Mouse (Mus musculus): ENCODE measurements at regions not wholly inside any gene's neighbourhood (a gene's known extent, or its start where the extent isn't known, plus 50 kb on each side); places are given as distances from the start of the nearest gene placed in this dataset.

DNA sequence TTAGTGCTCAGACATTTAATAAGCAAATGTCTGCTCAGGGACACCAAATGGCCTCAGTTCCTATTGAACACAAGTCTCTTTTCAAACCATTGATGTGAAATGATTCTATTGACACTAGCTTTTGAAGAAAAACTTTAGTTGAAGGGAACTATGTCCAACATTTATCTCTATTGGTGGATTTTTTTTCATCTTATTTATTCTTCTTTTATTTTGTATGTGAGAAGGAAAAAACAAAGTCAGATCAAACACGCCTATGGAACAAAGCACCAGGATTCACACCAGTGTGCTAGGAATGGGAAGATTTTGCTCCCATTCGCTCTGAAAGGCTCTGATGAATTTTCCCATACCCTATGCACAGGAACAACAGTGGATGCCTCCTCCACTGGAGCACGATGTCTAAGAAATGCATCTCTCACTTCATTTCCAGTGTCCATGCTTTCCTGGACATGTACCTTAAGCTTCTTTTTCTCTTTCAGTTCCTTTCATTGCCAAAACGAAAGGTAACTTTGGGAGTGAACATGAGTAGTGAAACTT is 416.4 kb downstream of the Tmem161b start:
- no peak for ATAC-seq (ENCODE audit: low read depth)
- no peak overlapping the region for H3K27ac ChIP-seq (ENCODE audit: low read length)
- H3K4me1 ChIP-seq (replicated peaks; ENCODE audit: control insufficient read depth, insufficient read depth, low read length) = no peaks in the 10 kb centered on the region
- no peaks in the 10 kb centered on the region for H3K9me3 ChIP-seq (ENCODE audit: control insufficient read depth, low read length)
- no peak overlapping the region for H3K9ac ChIP-seq (ENCODE audit: low read length)
- 84% methylated on average over 4 of the region's 4 CpGs for WGBS
- no peak overlapping the region for H3K4me3 ChIP-seq (ENCODE audit: low read length)
- H3K4me2 ChIP-seq (ENCODE audit: low read depth, low read length) = no peak overlapping the region
- no peaks in the 10 kb centered on the region for H3K36me3 ChIP-seq (ENCODE audit: control insufficient read depth, insufficient read depth, low read length)
- H3K27me3 ChIP-seq (ENCODE audit: control insufficient read depth, insufficient read depth, low read depth, low read length) = no peaks in the 10 kb centered on the region

DNA sequence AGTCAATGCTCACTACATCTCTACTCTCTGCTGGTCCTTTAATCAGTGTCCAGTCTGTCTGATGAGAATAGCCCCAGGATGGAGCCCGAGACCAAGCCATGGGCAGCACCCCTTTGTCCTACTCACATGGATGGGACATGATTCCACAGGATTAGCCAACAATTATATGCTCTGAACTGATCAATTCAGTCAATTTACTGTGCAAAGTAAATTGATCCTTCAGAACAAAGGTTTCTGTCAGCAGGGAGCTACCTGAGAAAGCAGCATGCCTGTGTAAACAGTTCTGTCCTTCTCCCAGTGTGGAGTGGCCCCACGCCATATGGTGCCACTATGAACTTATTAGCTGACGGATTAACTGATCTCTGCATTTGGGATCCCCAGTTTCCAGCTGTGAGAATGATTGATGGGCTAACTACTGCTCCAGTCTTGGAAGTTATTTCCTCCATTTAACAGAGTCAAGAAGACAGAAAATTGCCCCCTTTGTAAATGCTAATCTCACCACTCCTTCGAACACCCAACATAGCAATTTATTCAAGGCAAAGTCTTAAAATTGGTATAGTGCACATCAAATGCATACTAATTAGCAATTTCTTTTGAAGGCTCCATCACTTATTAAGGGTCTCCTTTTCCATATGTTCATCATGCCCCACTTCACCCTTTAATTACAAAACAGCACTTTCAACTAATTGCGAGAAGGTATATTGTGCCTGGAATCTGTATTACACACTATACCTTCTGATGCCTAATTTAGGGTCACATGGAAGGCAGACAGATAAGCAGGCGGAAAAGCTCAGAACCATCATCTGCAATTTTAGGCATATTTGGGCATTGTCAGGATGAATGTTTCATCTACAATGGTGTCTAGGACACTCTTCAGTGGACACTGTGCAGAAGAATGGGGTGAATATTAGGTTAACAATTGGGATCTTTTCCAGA is 417.3 kb downstream of the Tmem161b start:
- Histone ChIP-seq H3K9me3 (ENCODE audit: control insufficient read depth, low read length) (no peaks in the 10 kb centered on the region), H3K4me1 (replicated peaks; ENCODE audit: control insufficient read depth, insufficient read depth, low read length) (no peaks in the 10 kb centered on the region), H3K4me3 (ENCODE audit: low read length) (no peak overlapping the region), H3K27me3 (ENCODE audit: control insufficient read depth, insufficient read depth, low read depth, low read length) (no peaks in the 10 kb centered on the region), H3K36me3 (ENCODE audit: control insufficient read depth, insufficient read depth, low read length) (no peaks in the 10 kb centered on the region), H3K4me2 (ENCODE audit: low read depth, low read length) (no peak overlapping the region), H3K27ac (ENCODE audit: low read length) (no peak overlapping the region), H3K9ac (ENCODE audit: low read length) (no peak overlapping the region)
- no peak for ATAC-seq (ENCODE audit: low read depth)
- WGBS = 65% methylated on average over 6 of the region's 6 CpGs

DNA sequence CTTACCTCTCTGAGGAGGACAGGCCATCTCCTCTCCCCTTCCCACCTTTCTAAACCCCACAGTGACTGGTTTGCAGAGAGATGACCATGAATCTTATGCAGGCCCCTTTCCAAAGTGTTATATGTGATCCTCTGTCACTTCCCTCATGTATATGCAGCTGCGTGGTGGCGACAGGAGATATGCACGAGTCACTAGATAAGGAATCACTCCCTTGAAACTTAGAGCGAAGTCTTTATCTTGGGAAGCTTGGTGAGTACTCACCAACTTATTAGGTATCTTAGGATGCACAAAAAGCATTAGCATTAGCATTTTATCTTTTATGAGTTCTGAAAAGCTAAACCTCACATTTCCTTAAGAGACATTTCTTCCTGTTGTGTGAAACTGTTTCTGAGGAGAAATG is 421.9 kb downstream of the Tmem161b start:
- no peak for ATAC-seq (ENCODE audit: low read depth)
- 58% methylated on average over 4 of the region's 4 CpGs for WGBS
- Histone ChIP-seq H3K4me2 (ENCODE audit: low read depth, low read length) (no peak overlapping the region), H3K4me1 (replicated peaks; ENCODE audit: control insufficient read depth, insufficient read depth, low read length) (no peaks in the 10 kb centered on the region), H3K36me3 (ENCODE audit: control insufficient read depth, insufficient read depth, low read length) (no peaks in the 10 kb centered on the region), H3K27me3 (ENCODE audit: control insufficient read depth, insufficient read depth, low read depth, low read length) (no peaks in the 10 kb centered on the region), H3K4me3 (ENCODE audit: low read length) (no peak overlapping the region), H3K9me3 (ENCODE audit: control insufficient read depth, low read length) (no peaks in the 10 kb centered on the region), H3K9ac (ENCODE audit: low read length) (no peak overlapping the region), H3K27ac (ENCODE audit: low read length) (no peak overlapping the region)

DNA sequence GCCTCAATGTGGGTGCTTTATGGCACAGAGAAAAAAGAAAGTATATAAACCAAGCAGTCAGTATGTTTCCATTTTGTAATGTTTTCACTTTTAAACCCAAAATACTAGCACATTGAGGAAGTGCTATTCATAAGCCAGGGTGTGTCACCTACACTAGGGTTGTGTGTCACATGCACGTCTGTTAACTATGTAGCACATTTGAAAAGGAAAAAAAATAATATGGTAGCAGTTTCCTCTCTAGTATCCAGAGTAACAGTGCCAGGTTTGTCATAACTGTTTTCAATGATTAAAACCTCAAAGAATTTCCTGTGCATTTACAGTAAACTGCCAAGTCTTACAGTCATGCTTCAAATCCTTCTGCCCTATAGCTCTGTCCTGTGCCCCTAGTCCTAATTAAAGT is 424.8 kb downstream of the Tmem161b start:
- no peak for ATAC-seq (ENCODE audit: low read depth)
- no peaks in the 10 kb centered on the region for H3K9me3 ChIP-seq (ENCODE audit: control insufficient read depth, low read length)
- no peaks in the 10 kb centered on the region for H3K36me3 ChIP-seq (ENCODE audit: control insufficient read depth, insufficient read depth, low read length)
- no peak overlapping the region for H3K4me2 ChIP-seq (ENCODE audit: low read depth, low read length)
- no peak overlapping the region for H3K27ac ChIP-seq (ENCODE audit: low read length)
- no peaks in the 10 kb centered on the region for H3K27me3 ChIP-seq (ENCODE audit: control insufficient read depth, insufficient read depth, low read depth, low read length)
- no peak overlapping the region for H3K4me3 ChIP-seq (ENCODE audit: low read length)
- H3K4me1 ChIP-seq (replicated peaks; ENCODE audit: control insufficient read depth, insufficient read depth, low read length) = no peaks in the 10 kb centered on the region
- no peak overlapping the region for H3K9ac ChIP-seq (ENCODE audit: low read length)
- WGBS = 54% methylated on average over 1 of the region's 1 CpGs

DNA sequence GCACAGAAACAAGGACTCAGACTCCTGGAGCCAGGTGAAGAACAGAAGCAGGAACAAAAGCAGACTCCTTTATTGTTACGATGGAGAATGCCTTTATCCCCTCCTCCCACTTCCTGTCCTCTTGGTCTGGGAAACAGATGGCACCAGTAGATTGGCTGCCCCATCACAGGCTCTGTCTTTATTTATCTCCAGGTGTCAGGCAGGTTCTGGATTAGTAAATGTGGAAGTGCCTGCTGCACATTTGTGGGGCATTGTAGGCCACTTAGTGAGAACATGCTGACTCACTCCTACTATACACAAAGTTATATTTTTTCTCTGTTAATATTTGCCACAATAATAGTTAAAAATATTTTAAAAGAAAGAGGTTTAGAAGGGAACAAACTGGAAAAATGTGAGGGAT is 426.0 kb downstream of the Tmem161b start:
- H3K27ac ChIP-seq (ENCODE audit: low read length) = no peak overlapping the region
- H3K9me3 ChIP-seq (ENCODE audit: control insufficient read depth, low read length) = no peaks in the 10 kb centered on the region
- no peaks in the 10 kb centered on the region for H3K36me3 ChIP-seq (ENCODE audit: control insufficient read depth, insufficient read depth, low read length)
- no peak for ATAC-seq (ENCODE audit: low read depth)
- WGBS = 35% methylated on average over 1 of the region's 1 CpGs
- H3K9ac ChIP-seq (ENCODE audit: low read length) = no peak overlapping the region
- no peaks in the 10 kb centered on the region for H3K27me3 ChIP-seq (ENCODE audit: control insufficient read depth, insufficient read depth, low read depth, low read length)
- no peak overlapping the region for H3K4me3 ChIP-seq (ENCODE audit: low read length)
- no peaks in the 10 kb centered on the region for H3K4me1 ChIP-seq (replicated peaks; ENCODE audit: control insufficient read depth, insufficient read depth, low read length)
- H3K4me2 ChIP-seq (ENCODE audit: low read depth, low read length) = no peak overlapping the region

DNA sequence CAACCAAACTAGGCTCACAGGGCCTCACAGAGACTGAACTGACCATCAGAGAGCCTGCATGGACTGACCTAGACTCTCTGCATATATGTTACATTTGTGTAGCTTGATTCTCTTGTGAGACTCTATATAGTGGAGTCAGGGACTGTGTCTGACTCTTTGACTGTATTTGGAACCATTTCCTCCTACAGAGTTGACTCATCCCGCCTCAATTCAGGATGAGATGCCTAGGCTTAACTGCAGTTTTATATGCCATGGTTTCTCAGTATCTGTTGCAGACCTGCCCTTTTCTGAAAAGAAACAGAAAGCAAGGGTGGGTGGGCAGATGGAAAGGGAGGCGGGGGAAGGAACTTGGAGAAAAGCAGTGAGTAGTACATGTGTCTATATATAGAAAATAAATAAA is 441.9 kb downstream of the Tmem161b start:
- 71% methylated on average over 2 of the region's 2 CpGs for WGBS
- H3K27ac ChIP-seq (ENCODE audit: low read length) = no peak overlapping the region
- no peaks in the 10 kb centered on the region for H3K9me3 ChIP-seq (ENCODE audit: control insufficient read depth, low read length)
- H3K36me3 ChIP-seq (ENCODE audit: control insufficient read depth, insufficient read depth, low read length) = no peaks in the 10 kb centered on the region
- H3K9ac ChIP-seq (ENCODE audit: low read length) = no peak overlapping the region
- no peak for ATAC-seq (ENCODE audit: low read depth)
- no peak overlapping the region for H3K4me3 ChIP-seq (ENCODE audit: low read length)
- H3K4me1 ChIP-seq (replicated peaks; ENCODE audit: control insufficient read depth, insufficient read depth, low read length) = no peaks in the 10 kb centered on the region
- no peaks in the 10 kb centered on the region for H3K27me3 ChIP-seq (ENCODE audit: control insufficient read depth, insufficient read depth, low read depth, low read length)
- no peak overlapping the region for H3K4me2 ChIP-seq (ENCODE audit: low read depth, low read length)

DNA sequence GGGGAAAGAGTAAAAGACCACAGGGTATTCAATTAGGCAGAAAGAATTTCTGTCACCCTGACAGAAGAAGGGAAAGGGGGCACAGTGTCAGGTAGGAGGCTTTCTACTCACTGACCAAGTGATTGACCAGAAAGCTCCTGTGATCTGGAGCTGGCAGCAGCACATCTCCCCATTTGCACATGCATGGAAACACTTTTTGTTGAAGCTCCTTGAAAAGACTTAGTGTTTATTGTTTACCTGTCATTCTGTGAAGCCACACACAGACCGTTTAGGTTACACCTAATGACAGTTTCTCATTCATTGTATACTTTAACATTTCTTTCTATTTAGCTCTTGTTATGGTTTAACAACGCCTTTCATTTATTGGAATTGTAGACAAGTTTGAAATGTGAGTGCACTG is 458.9 kb downstream of the Tmem161b start:
- Histone ChIP-seq H3K27ac (ENCODE audit: low read length) (no peak overlapping the region), H3K9ac (ENCODE audit: low read length) (no peak overlapping the region), H3K4me3 (ENCODE audit: low read length) (no peak overlapping the region), H3K4me1 (replicated peaks; ENCODE audit: control insufficient read depth, insufficient read depth, low read length) (no peaks in the 10 kb centered on the region), H3K36me3 (ENCODE audit: control insufficient read depth, insufficient read depth, low read length) (no peaks in the 10 kb centered on the region), H3K4me2 (ENCODE audit: low read depth, low read length) (no peak overlapping the region), H3K27me3 (ENCODE audit: control insufficient read depth, insufficient read depth, low read depth, low read length) (no peaks in the 10 kb centered on the region), H3K9me3 (ENCODE audit: control insufficient read depth, low read length) (no peaks in the 10 kb centered on the region)
- WGBS = 32% methylated on average over 2 of the region's 2 CpGs
- no peak for ATAC-seq (ENCODE audit: low read depth)

DNA sequence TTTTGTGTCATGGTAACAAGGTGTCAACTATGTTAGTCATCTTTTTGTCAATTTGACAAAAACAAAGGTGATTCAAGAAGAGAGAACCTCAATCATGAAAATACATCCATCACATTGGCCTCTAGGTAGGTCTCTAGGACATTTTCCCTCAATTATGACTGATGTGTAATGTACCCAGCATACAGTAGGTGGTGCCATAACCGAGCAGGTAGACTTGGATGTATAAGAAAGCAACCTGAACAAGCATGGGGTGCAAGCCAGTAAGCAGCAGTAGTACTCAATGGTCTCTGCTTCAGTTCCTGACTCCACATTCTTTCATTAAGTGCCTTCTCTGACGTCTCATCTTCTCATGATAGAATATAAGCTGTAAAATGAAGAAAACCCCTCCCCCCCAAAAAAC is 463.8 kb downstream of the Tmem161b start:
- 51% methylated on average over 2 of the region's 2 CpGs for WGBS

DNA sequence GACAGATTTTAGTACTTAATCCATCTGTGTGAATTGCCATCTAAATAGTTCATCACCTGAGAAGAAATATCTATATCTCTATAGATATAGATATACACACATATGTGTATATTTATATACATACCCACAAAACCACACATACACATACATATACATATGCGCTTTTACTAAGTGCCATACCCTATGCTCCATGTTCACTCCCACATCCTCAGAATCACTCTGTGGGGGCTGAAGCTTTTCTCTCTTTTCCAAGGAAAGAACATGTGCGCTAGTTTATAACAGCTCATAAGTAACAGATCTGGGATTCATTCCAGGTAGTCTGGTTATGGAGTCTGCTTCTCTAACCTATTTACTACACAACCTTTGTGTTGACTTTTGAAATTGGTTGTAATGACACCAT is 471.4 kb downstream of the Tmem161b start:
- Histone ChIP-seq H3K4me1 (replicated peaks; ENCODE audit: control insufficient read depth, insufficient read depth, low read length) (no peaks in the 10 kb centered on the region), H3K27me3 (ENCODE audit: control insufficient read depth, insufficient read depth, low read depth, low read length) (no peaks in the 10 kb centered on the region), H3K4me2 (ENCODE audit: low read depth, low read length) (no peak overlapping the region), H3K9me3 (ENCODE audit: control insufficient read depth, low read length) (no peaks in the 10 kb centered on the region), H3K36me3 (ENCODE audit: control insufficient read depth, insufficient read depth, low read length) (no peaks in the 10 kb centered on the region), H3K4me3 (ENCODE audit: low read length) (no peak overlapping the region), H3K27ac (ENCODE audit: low read length) (no peak overlapping the region), H3K9ac (ENCODE audit: low read length) (no peak overlapping the region)
- WGBS = 76% methylated on average over 2 of the region's 2 CpGs
- no peak for ATAC-seq (ENCODE audit: low read depth)

More for the DNA sequence above, 463.8 kb downstream of the Tmem161b start:
- Histone ChIP-seq H3K36me3 (ENCODE audit: control insufficient read depth, insufficient read depth, low read length) (no peaks in the 10 kb centered on the region), H3K4me1 (replicated peaks; ENCODE audit: control insufficient read depth, insufficient read depth, low read length) (no peaks in the 10 kb centered on the region), H3K4me3 (ENCODE audit: low read length) (no peak overlapping the region), H3K9ac (ENCODE audit: low read length) (no peak overlapping the region), H3K27ac (ENCODE audit: low read length) (no peak overlapping the region), H3K4me2 (ENCODE audit: low read depth, low read length) (no peak overlapping the region), H3K27me3 (ENCODE audit: control insufficient read depth, insufficient read depth, low read depth, low read length) (no peaks in the 10 kb centered on the region), H3K9me3 (ENCODE audit: control insufficient read depth, low read length) (no peaks in the 10 kb centered on the region)
- ATAC-seq (ENCODE audit: low read depth) = no peak
